Mouse (Mus musculus) G1E (cell line): Measurements from ENCODE around the gene C1s2.

Source experiments
- CTCF ChIP-seq: IDR thresholded peaks from 2 replicates; pipeline ENCODE4 v1.5.1; 2012; ENCODE audit warnings: low read depth, low read length, inconsistent platforms, mixed read lengths
- GATA1 ChIP-seq: IDR thresholded peaks from 2 replicates; pipeline ENCODE4 v1.6.1; 2012; ENCODE audit warnings: borderline replicate concordance, low read length, inconsistent platforms, mixed read lengths
- TAL1 ChIP-seq: conservative IDR thresholded peaks from 2 replicates; pipeline ENCODE4 v1.6.1; 2012; ENCODE audit warnings: low read depth, low read length, inconsistent platforms, mixed read lengths

GRCm38 (mm10) chr6:124602031-124602430 lies 33.9 kb downstream of the C1s2 start:
- TF ChIP-seq CTCF (no peak), GATA1 (no peak), TAL1 (no peak)
